Mouse (Mus musculus) forebrain, embryonic 13.5 days (tissue): ENCODE measurements at regions not wholly inside any gene's neighbourhood (a gene's known extent, or its start where the extent isn't known, plus 50 kb on each side); places are given as distances from the start of the nearest gene placed in this dataset.
A peak's percentile ranks its signal among the peaks of the same experiment; 100 is the strongest.

Source experiments
- ATAC-seq: fragments of 200-750 bp; cut with Nextera tagmentation; 2 replicates; pipeline ENCODE4 v1.8.0; 2017
- H3K27ac ChIP-seq: fragments of 300-500 bp; sonication (generic); 2 replicates; pipeline ENCODE4 v1.5.1; 2015; ENCODE audit warnings: inconsistent platforms, mild to moderate bottlenecking, moderate library complexity
- H3K27me3 ChIP-seq: fragments of 300-500 bp; sonication (generic); 2 replicates; pipeline ENCODE4 v1.6.1; 2015; ENCODE audit warnings: mild to moderate bottlenecking, inconsistent platforms
- H3K36me3 ChIP-seq: fragments of 300-500 bp; sonication (generic); 2 replicates; pipeline ENCODE4 v1.6.1; 2015; ENCODE audit warnings: mild to moderate bottlenecking, inconsistent platforms; ENCODE audit not compliant: poor library complexity, severe bottlenecking
- H3K4me1 ChIP-seq: fragments of 300-500 bp; sonication (generic); 2 replicates; pipeline ENCODE4 v1.6.1; 2015; ENCODE audit warnings: inconsistent platforms
- H3K4me2 ChIP-seq: fragments of 300-500 bp; sonication (generic); 2 replicates; pipeline ENCODE4 v1.6.1; 2015; ENCODE audit warnings: inconsistent platforms, mild to moderate bottlenecking, moderate library complexity
- H3K4me3 ChIP-seq: fragments of 300-500 bp; sonication (generic); 2 replicates; pipeline ENCODE4 v1.5.1; 2015; ENCODE audit warnings: mild to moderate bottlenecking, inconsistent platforms
- H3K9ac ChIP-seq: fragments of 300-500 bp; sonication (generic); 2 replicates; pipeline ENCODE4 v1.6.1; 2015; ENCODE audit warnings: mild to moderate bottlenecking, inconsistent platforms
- H3K9me3 ChIP-seq: fragments of 300-500 bp; sonication (generic); replicated peaks from 2 replicates; pipeline ENCODE4 v1.6.1; 2016; ENCODE audit warnings: inconsistent platforms
- WGBS: fragments of 180-500 bp; shearing (Covaris S2); methylation state at CpG from one replicate; pipeline ENCODE4 v1.1.7; 2015; 5-methylcytosine and 5-hydroxymethylcytosine counted together

DNA sequence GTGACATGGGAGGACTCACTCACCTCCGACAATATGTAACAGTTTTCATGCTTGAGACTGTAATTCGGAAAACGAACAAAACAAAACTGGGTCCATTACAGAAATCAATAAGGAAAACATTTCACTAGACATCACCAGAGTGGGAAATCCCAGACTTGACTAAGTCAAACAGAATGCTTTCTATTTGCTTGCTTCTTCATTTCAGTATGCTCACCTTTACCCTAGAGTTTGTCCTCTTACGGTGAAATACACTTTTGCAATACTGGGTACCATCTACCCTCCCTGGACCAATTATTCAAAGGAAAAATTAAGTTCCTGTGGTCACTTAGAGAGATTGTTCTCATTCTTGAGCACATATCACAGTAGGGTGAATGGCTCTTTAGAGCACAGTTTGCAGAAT is 613.4 kb upstream of the 4930412O13Rik start:
- no peak for ATAC-seq
- H3K4me2 ChIP-seq = no peak overlapping the region
- H3K27me3 ChIP-seq = no peaks in the 10 kb centered on the region
- no peak overlapping the region for H3K4me3 ChIP-seq
- no peaks in the 10 kb centered on the region for H3K36me3 ChIP-seq
- no peak overlapping the region for H3K27ac ChIP-seq
- no peak overlapping the region for H3K9ac ChIP-seq
- WGBS = 95% methylated on average over 4 of the region's 4 CpGs
- no peaks in the 10 kb centered on the region for H3K9me3 ChIP-seq
- H3K4me1 ChIP-seq = no peaks in the 10 kb centered on the region

DNA sequence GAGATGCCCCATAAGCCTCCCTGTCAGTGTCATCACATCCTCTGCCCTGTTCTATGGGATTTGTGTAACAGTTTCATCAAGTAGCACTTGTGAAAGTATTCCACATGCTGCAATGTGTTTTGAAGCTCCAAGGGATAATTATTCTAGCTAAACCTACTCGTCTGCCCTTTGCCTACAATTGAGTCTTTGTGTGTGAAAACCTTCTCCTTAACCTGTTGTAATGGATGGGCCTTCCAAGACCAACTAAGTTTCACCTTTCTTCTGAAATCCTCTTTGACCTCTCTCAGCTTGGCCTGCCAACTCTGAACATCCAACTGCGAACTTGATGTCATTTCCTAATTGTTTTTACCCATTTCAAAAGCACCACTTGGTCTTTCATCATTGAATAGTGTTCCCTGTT is 597.6 kb upstream of the 4930412O13Rik start:
- Histone ChIP-seq H3K36me3 (no peaks in the 10 kb centered on the region), H3K27ac (no peak overlapping the region), H3K9ac (no peak overlapping the region), H3K9me3 (no peaks in the 10 kb centered on the region), H3K27me3 (no peaks in the 10 kb centered on the region), H3K4me2 (no peak overlapping the region), H3K4me3 (no peak overlapping the region), H3K4me1 (no peaks in the 10 kb centered on the region)
- ATAC-seq = no peak
- 78% methylated on average over 2 of the region's 2 CpGs for WGBS

DNA sequence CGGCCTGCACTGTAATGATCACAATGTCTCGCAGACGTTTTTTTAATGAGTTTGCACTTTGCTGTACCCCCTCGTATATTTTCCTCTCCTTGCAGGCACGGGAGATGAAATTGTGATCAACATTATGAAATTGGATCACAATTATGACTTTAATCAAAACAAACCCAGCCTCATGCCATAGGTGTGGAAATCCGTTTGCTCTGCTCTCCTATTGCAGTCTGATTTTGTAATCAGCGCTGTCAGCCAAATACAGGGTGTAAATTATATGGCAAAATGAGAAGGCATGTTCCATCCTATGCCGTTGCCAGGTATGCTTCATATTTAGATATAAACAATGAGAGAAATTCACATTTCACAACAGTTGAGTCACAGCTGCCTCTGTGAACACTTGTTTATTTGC is 595.3 kb upstream of the 4930412O13Rik start:
- Histone ChIP-seq H3K9me3 (no peaks in the 10 kb centered on the region), H3K9ac (no peak overlapping the region), H3K4me1 (no peaks in the 10 kb centered on the region), H3K27ac (no peak overlapping the region), H3K4me2 (no peak overlapping the region), H3K4me3 (no peak overlapping the region), H3K27me3 (no peaks in the 10 kb centered on the region), H3K36me3 (no peaks in the 10 kb centered on the region)
- WGBS = 83% methylated on average over 8 of the region's 8 CpGs
- no peak for ATAC-seq

DNA sequence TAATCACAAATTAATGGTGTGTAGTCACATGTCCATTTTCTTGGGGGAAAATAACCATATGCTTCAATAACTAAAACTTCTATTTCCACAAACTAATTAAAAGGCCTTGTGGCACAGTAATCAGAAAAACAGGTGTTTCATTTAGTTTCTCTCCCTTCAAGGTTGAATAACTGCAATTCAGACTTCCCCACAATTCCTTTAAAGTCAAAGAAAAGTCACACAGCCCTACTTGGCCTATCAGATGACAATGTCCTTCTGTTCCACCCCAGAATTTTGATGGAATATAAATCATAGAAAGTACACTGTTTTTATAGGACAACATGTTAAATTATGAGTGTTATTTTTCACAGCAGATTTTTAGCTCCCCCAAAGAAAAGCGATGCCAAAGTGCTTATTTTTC is 594.0 kb upstream of the 4930412O13Rik start:
- no peak overlapping the region for H3K4me3 ChIP-seq
- 93% methylated on average over 1 of the region's 1 CpGs for WGBS
- no peaks in the 10 kb centered on the region for H3K9me3 ChIP-seq
- no peak overlapping the region for H3K27ac ChIP-seq
- ATAC-seq = no peak
- H3K36me3 ChIP-seq = no peaks in the 10 kb centered on the region
- H3K4me1 ChIP-seq = no peaks in the 10 kb centered on the region
- no peaks in the 10 kb centered on the region for H3K27me3 ChIP-seq
- no peak overlapping the region for H3K4me2 ChIP-seq
- H3K9ac ChIP-seq = no peak overlapping the region

DNA sequence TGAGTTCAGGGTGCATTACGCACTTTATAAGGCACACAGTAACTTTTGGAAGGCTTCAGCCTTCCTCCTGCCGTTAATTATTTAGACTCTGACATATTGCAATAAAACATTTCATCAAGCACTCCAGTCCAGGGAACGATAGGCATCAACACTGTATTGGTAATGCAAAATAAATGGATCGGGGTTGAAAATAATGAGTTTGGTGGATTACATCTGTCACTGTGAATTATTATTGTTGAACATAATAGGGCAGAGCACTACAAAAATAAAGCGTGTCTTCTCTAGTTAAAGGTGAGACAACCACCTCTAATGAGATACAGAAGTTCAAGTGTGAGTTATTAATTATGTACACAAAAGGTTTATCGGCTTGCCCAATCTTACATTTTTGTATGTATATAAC is 593.4 kb upstream of the 4930412O13Rik start:
- Histone ChIP-seq H3K4me3 (no peak overlapping the region), H3K4me1 (no peaks in the 10 kb centered on the region), H3K9me3 (no peaks in the 10 kb centered on the region), H3K4me2 (no peak overlapping the region), H3K9ac (no peak overlapping the region), H3K36me3 (no peaks in the 10 kb centered on the region), H3K27ac (no peak overlapping the region), H3K27me3 (no peaks in the 10 kb centered on the region)
- 86% methylated on average over 6 of the region's 6 CpGs for WGBS
- ATAC-seq = no peak

DNA sequence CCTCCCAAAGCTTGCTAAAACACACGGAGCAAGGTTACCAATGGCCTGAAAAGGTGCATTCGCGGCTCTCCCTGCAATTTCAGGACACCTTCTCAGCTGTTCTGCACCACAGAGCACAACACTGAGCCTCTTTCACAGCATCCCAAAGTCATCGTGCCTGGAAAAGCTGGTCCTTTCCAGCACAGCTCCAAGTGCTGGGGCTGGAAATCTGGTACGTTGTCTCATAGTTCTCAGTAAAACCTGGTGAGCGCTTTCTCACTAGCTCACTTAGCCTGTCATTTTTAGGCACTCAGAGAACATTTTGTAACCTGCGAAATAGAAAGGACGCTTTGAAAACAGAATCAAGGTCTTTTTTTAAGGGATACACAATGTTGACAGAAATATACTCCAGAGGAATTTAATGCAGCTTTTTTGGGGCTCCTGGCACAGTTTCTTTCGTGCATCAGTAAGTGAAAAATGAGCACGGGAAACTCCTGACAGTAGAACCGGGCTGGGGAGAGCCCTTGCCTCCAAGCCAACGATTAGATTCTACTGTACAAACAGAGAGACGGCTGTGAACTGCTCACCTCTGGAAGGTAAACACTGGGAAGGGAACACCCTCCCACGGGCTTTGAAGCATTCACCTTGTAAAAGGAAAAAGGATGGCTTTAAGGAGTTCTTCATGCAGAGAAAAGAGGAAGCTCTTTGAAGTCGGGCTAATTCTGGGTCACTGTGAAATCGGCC is 549.3 kb upstream of the 4930412O13Rik start:
- WGBS = 42% methylated on average over 16 of the region's 16 CpGs
- Histone ChIP-seq H3K9me3 (no peaks in the 10 kb centered on the region), H3K4me2 (no peak overlapping the region), H3K27ac (no peak overlapping the region), H3K9ac (no peak overlapping the region), H3K4me1 (no peaks in the 10 kb centered on the region), H3K27me3 (no peaks in the 10 kb centered on the region), H3K4me3 (no peak overlapping the region), H3K36me3 (no peaks in the 10 kb centered on the region)
- no peak for ATAC-seq

DNA sequence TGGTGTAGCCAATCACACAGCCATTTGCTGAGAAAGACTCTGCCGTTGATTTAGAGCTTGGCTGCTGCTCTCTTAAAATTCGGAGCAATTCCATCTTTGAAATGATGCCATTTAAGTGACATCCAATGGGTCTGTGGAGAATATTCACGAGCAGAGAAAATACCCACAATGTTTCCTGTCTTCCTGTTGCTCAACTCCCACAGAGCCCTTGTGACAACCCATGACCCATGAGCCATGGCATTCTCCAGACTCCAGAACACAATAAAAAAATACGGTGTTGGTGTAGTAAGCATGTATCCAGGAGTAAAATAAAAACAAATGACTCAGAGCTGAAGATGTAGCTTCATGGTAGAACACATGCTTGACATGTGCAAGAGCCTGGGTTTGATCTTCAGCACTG is 532.1 kb upstream of the 4930412O13Rik start:
- 79% methylated on average over 4 of the region's 4 CpGs for WGBS
- no peaks in the 10 kb centered on the region for H3K36me3 ChIP-seq
- no peak overlapping the region for H3K4me3 ChIP-seq
- H3K27me3 ChIP-seq = no peaks in the 10 kb centered on the region
- H3K4me2 ChIP-seq = no peak overlapping the region
- no peak for ATAC-seq
- no peak overlapping the region for H3K27ac ChIP-seq
- H3K9ac ChIP-seq = no peak overlapping the region
- no peaks in the 10 kb centered on the region for H3K9me3 ChIP-seq
- no peaks in the 10 kb centered on the region for H3K4me1 ChIP-seq

DNA sequence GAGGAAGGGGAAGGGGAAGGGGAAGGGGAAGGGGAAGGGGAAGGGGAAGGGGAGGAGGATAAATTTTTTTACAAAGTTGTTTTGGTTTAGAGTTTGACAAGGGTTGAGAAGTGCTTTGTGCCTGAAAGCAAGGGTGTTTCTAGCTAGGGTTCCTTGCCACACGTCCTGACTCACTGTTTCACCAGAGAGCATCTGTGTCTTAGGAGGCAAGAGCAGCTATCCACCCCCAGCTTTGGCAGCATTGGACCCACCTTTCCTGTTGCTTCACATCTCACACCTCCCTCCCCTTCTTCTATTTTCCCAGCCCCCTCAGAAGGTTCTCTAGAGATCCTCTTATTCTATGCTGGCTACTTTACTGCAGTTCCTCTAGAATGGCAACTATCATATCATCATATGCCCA is 531.1 kb upstream of the 4930412O13Rik start:
- no peak overlapping the region for H3K4me2 ChIP-seq
- no peaks in the 10 kb centered on the region for H3K27me3 ChIP-seq
- H3K9me3 ChIP-seq = no peaks in the 10 kb centered on the region
- H3K9ac ChIP-seq = no peak overlapping the region
- no peaks in the 10 kb centered on the region for H3K4me1 ChIP-seq
- ATAC-seq = no peak
- 71% methylated on average over 1 of the region's 1 CpGs for WGBS
- no peaks in the 10 kb centered on the region for H3K36me3 ChIP-seq
- no peak overlapping the region for H3K4me3 ChIP-seq
- no peak overlapping the region for H3K27ac ChIP-seq

DNA sequence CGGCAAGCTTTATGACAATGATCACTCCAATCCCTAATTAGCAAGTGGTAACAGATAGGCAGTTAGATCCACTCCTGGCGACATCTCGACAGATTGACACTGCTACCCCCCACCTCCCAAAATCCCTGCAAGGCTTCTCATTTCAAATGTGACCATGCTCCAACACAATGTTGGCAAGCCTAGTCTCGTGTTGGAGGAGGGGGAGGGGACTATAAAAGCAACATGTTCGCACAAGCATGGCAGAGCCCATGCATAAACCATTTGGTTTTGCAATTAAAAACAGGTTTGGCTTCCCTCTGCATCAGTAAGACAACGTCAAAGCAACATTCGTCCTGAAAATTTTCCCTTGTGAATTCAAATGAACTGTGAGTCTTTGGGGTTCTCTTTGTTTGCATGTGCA is 528.9 kb upstream of the 4930412O13Rik start:
- Histone ChIP-seq H3K4me1 (no peaks in the 10 kb centered on the region), H3K4me3 (no peak overlapping the region), H3K4me2 (no peak overlapping the region), H3K36me3 (no peaks in the 10 kb centered on the region), H3K9ac (no peak overlapping the region), H3K27me3 (no peaks in the 10 kb centered on the region), H3K9me3 (no peaks in the 10 kb centered on the region), H3K27ac (no peak overlapping the region)
- WGBS = 54% methylated on average over 7 of the region's 7 CpGs
- ATAC-seq = peak; percentile 94

DNA sequence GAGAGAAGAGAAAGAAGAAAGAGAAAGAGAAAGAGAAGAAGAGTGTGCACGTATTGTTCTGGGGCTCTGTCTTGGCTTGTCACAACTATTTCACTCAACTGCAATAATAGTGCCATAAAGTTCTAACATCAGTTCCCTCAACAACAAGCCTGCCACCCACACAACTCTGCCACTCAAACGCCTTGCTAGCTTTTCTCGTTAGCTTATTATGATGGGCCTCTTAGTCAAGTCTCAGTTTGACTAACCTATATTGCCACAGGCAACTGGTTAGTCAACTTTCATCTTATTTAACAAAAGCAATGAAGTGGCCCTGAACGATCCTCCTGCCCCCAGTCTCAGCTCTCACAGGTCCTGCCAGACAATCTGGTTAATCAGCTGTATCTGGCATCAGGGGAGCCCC is 521.0 kb upstream of the 4930412O13Rik start:
- H3K9me3 ChIP-seq = no peaks in the 10 kb centered on the region
- 58% methylated on average over 4 of the region's 4 CpGs for WGBS

DNA sequence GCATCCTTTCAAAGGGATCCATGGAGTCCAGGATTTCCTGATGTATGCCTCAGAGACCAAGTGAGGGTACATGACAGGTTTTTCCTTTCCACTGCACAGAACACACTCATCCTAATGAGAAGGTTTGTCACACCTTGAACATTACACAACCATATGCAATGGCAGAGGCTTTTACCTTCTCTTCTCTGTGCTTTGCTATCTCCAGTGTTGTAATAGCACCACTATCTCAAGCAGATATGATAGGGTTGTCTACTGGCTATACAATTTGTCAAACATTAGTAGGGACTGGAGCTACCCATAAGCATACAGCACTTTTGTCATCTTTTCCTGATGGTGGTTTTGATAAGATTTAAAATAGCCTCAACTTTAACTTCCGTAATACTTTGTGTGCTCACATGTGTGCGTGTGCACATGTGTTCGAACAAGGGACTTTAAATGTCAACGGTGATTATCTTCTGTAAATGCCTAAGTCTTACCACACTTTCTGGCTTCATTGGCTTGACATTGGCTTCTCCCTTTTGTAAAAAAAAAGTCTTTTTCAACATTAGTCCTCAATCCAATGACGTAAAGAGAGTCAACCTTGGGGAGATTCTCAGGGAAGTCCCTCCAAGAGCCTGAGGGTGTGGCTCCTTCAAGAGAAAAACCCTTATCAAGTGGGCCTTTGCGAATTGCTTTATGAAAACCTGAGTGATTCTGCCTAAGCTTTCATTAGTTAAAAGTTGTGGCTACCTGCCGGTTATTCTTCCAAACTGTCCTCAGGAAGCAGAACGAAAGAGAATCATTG is 513.1 kb upstream of the 4930412O13Rik start:
- H3K9ac ChIP-seq = no peak overlapping the region
- no peak for ATAC-seq

More for the DNA sequence above, 521.0 kb upstream of the 4930412O13Rik start:
- H3K36me3 ChIP-seq = no peaks in the 10 kb centered on the region
- no peaks in the 10 kb centered on the region for H3K27me3 ChIP-seq
- no peak overlapping the region for H3K27ac ChIP-seq
- no peak overlapping the region for H3K9ac ChIP-seq
- no peaks in the 10 kb centered on the region for H3K4me1 ChIP-seq
- H3K4me2 ChIP-seq = no peak overlapping the region
- no peak overlapping the region for H3K4me3 ChIP-seq
- ATAC-seq = no peak

DNA sequence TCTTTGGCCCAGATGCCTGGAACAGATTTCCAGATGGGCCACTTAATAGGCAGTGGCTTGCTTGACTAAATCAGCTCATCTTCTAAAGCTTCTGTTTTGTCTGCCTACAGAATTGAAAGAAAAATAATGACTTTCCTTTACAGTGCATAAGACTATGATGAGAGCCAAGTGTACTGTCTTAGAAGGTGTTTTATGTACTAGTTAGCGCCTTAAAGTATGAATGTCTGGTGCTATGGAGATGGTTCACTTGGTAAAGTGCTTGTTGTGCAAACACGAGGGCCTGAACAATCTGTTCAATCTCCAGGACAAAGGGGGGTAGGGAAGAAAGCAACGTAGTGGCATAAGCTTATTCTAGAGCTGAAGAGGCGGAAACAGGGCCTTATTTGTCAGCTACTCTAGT is 511.5 kb upstream of the 4930412O13Rik start:
- WGBS = 62% methylated on average over 4 of the region's 4 CpGs
- H3K27me3 ChIP-seq = no peaks in the 10 kb centered on the region

More for the DNA sequence above, 513.1 kb upstream of the 4930412O13Rik start:
- Histone ChIP-seq H3K4me2 (no peak overlapping the region), H3K4me1 (no peaks in the 10 kb centered on the region), H3K36me3 (no peaks in the 10 kb centered on the region), H3K4me3 (no peak overlapping the region), H3K27ac (no peak overlapping the region), H3K9me3 (no peaks in the 10 kb centered on the region), H3K27me3 (no peaks in the 10 kb centered on the region)
- 95% methylated on average over 8 of the region's 8 CpGs for WGBS

More for the DNA sequence above, 511.5 kb upstream of the 4930412O13Rik start:
- Histone ChIP-seq H3K4me2 (no peak overlapping the region), H3K36me3 (no peaks in the 10 kb centered on the region), H3K9ac (no peak overlapping the region), H3K4me1 (no peaks in the 10 kb centered on the region), H3K27ac (no peak overlapping the region), H3K9me3 (no peaks in the 10 kb centered on the region), H3K4me3 (no peak overlapping the region)
- ATAC-seq = peak; percentile 53; the same call in 1 of the 2 replicates
